Mouse (Mus musculus) left cerebral cortex, adult 11 months (tissue): Measurements from ENCODE around the gene Olfr1333.
A peak's percentile ranks its signal among the peaks of the same experiment; 100 is the strongest.
"Not testable (repeated sequence)": the region's sequence is repeated elsewhere in the genome, so short reads cannot be mapped to it uniquely, and the experiment has no call there.

Experiments
- DNase-seq: peaks from one replicate; pipeline ENCODE4 v3.0.0; 2022; ENCODE audit warnings: low spot score

The Olfr1333 gene

DNA sequence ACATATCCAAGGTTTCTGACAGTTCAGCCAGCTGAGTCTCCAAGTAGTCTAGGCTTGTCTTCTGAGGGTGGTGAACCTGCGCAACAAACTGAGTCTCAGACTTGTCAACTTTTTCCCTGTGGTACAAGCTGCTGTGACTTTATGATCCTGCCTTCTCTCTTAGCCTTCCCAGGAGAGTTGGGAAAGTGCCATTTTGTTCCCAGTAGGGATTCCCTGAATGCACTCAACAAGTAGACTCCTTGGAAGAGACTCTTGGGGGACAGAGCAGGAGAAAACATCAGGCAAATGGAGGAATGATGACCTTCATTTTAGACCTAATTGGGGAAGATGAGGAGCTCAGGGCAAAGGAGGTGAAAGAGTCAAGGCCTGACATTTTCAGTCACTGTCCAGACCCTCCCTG is at the start of gene Olfr1333:
Olfr1333 (minus strand) TSS at position 101 of the 400 bp plus-strand sequence.
- no peak for DNase-seq

DNA sequence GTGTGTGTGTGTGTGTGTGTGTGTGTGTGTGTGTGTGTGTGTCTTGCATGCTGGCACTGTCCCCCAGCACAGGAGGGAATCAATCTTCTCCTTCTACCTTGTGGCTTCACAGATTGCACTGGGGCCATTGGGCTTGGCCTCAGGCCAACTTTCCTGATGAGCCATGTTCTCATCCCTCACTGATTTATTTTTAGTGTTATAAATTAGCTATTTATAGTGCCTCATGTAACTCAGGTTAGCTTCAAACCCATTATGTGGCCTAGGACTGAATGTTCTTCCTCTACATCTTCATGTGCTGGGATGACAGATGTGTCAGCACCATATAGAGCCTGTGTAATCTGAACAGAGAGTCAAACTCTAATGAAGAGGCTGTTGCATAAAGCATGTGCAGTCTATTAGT is 31.5 kb upstream of the Olfr1333 start:
- DNase-seq = no peak

DNA sequence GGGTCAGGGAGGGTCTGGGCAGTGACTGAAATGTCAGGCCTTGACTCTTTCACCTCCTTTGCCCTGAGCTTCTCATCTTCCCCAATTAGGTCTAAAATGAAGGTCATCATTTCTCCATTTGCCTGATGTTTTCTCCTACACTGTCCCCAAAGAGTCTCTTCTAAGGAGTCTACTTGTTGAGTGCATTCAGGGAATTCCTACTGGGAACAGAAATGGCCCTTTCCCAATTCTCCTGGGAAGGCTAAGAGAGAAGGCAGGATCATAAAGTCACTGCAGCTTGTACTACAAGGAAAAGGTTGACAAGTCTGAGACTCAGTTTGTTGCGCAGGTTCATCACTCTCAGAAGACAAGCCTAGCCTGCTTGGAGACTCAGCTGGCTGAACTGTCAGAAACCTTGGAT is 28.3 kb upstream of the Olfr1333 start, which contains the start of gene Olfr1331:
Olfr1331 (plus strand) TSS at position 301 of the 400 bp plus-strand sequence.
- no peak for DNase-seq

DNA sequence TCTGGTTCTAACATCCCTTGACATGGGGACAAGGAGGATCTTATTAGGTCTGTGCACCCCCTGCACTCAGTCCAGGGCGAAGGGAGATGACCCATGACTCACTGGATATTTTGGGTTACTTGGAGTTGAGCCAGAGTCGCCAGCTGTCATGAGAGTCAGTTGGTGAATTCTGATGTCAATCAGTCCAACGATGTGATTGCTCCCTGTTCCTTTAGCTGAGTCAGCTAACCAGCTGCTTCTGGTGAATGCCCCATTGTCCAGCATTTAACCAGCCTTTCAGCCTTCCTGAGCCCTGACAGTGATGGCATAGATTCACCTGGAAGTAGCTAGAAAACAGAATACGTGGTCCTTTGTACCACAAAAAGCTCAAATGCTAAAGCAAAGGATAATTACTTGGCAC is 26.6 kb upstream of the Olfr1333 start:
- peak; percentile 26 for DNase-seq

DNA sequence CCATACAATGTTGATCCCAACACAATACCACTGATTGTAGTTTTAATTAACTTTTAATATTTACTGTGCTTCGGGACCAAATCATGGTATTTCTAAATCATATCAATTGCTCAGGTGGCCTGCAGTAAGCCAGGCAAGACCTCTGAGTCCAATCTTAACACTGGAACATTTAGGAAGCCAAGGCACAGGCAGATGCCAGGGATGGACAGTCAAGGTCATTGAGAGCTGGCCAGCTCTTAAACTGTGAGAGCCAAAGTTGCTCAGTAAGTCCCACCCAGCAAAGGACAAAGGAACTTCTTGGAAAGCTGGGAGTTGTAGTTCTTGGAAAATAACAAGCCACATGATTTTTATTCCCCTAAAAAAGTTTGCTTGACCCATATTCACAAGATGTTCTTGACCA is 25.7 kb upstream of the Olfr1333 start:
- DNase-seq = no peak

DNA sequence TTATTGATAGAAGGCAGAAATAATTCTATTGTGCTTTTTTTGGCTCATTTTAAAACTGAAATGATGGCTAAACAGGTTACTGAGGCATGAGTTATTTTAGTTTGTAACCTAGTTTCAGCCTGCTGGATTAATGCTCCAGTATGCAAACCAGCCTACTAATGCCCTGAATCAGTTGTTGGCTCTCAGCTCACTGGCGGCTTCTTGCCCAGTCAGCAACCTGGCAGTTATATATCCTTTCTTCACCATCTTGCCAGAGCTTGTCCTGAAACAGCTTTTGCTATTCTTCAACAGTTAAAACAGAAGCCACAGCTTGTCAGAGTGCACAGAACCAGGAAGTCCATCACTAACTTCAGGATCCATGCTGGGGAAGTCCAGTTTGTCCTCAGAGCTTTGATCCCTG is 17.2 kb downstream of the Olfr1333 start:
- no peak for DNase-seq

DNA sequence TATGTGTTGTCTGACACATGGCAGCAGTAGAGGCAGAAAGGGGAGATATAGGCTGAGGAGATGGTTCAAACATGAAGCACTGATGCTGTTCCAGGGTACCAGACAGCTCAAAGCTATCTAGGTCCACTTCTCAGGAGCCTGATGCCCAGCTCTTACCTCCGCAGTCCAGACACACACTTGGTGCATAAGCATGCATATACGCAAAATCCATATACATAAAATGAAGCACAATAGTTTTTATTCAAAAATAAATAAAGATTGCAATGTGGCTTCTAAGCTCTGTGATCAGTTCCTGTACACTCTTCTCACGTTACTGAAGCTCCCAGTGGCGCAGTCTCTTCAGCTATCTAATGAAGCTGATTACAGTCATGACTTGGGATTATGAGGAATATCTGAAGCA is 26.2 kb downstream of the Olfr1333 start, which contains the start of gene Olfr1335:
Olfr1335 (minus strand) TSS at position 101 of the 400 bp plus-strand sequence.
- DNase-seq = no peak

DNA sequence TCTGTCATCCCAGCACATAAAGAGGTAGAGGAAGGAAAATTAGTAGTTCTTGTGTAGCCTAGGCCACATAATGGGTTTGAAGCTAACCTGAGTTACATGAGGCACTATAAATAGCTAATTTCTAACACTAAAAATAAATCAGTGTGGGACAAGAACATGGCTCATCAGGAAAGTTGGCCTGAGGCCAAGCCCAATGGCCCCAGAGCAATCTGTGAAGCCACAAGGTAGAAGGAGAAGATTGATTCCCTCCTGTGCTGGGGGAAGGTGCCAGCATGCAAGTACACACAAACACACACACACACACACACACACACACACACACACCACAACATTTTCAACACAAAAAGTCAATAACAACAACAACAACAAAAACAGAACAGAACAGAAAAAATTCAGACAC is 43.3 kb downstream of the Olfr1333 start:
- not testable (repeated sequence) for DNase-seq

DNA sequence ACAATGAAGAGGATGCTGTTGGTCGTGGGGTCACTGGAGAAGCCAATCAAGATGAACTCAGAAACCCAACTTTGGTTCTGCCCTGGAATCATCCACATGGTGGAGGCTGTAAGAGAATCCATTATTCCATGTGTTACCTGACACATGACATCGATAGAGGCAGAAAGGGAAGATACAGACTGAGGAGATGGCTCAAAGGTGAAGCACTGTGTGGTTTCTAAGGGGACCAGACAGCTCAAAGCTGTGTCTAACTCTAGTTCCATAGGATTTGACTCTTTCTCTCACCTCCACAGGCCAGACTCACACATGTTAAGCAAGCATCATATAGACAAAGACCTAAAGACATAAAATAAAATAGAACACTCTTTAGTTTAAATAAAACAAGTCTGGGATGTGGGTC is 53.6 kb downstream of the Olfr1333 start, which contains the start of gene Olfr1337:
Olfr1337 (minus strand) TSS at position 101 of the 400 bp plus-strand sequence.
- DNase-seq = no peak
